ENCODE assay signal across 8 mouse cellular contexts in the genomic region with DNA sequence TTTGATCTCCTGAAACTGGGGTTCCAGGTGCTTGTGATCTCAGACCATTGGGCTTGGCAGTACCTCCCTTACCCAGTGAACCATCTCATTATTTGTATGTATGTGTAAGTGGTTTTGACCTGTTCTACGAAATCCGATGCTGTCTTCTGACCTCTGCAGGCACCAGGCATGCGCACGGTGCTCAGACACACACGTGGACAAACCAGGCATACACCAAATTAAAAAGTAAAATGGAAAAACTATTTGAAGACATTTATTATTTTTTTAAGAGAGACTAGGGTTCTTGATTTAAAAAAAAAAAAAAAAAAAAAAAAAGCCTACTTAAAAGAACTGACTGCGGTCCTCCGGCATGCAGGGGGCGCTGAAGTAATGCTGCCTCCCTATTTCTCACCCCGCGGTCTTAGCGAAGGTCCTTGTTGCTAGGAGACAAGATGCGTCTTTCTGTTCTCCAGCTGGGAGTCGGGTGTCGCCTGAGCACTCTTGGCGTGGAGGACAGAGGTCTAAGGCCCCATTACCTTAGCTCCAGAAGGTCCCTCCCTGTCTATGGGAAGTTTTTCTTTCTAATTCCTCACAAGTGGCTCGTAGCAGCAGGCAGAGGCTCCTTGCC. TPM values are rescaled to one million over a fixed set of nuclear protein-coding genes. Genes with fewer than 3 reads are reported as not detected.
DNase-seq lines count a peak whose midpoint lies in the region; ATAC-seq lines count a peak whose summit lies in the region.

A gene (plus strand): TSS at position 442 of the 607 bp plus-strand sequence.

- no peaks in the 10 kb centered on the region for H3K9me3 ChIP-seq in embryonic facial prominence, embryonic 12.5 days
- H3K9me3 ChIP-seq in limb, embryonic 13.5 days = no peaks in the 10 kb centered on the region
- no peaks in the 10 kb centered on the region for H3K9me3 ChIP-seq in midbrain, embryonic 15.5 days

- peak within 1 kb of the TSS; percentile 27; the same call in 1 of the 2 replicates for H3K9ac ChIP-seq in embryonic facial prominence, embryonic 12.5 days
- peak within 1 kb of the TSS; percentile 48 for H3K9ac ChIP-seq in limb, embryonic 13.5 days
- peak within 1 kb of the TSS; percentile 45 for H3K9ac ChIP-seq in midbrain, embryonic 15.5 days

- peaks cover 17% of the 10 kb centered on the region for H3K27me3 ChIP-seq in embryonic facial prominence, embryonic 12.5 days
- peaks cover 39% of the 10 kb centered on the region for H3K27me3 ChIP-seq in limb, embryonic 13.5 days
- H3K27me3 ChIP-seq in midbrain, embryonic 15.5 days (replicated peaks) = 0 out of 2 replicates have a peak, but pooled peaks cover 1% of the 10 kb centered on the region

- DNase-seq in 416B (ENCODE audit: low read depth) = peak; percentile 92
- peak; percentile 87 to 89 for DNase-seq in adrenal gland, postnatal 36 days
- DNase-seq in heart, adult 9 months (ENCODE audit: low spot score in 2 of 2) = peak; percentile 82 to 83
- peak; percentile 96 for DNase-seq in kidney, adult 9 months
- peak; percentile 51 to 70 for DNase-seq in spleen, adult 18-20 months

- peak within 1 kb of the TSS; percentile 38 for H3K4me3 ChIP-seq in embryonic facial prominence, embryonic 12.5 days
- H3K4me3 ChIP-seq in limb, embryonic 13.5 days = peak within 1 kb of the TSS; percentile 44
- peak within 1 kb of the TSS; percentile 41 for H3K4me3 ChIP-seq in midbrain, embryonic 15.5 days

- no peak for ATAC-seq in embryonic facial prominence, embryonic 12.5 days (ENCODE audit: insufficient number of reproducible peaks, insufficient read depth, low FRiP score, low TSS enrichment)
- no peak; the same call in 1 of the 2 replicates for ATAC-seq in limb, embryonic 13.5 days (ENCODE audit: low FRiP score, low read depth)
- peak; percentile 74 for ATAC-seq in midbrain, embryonic 15.5 days (replicated peaks)

- H3K27ac ChIP-seq in embryonic facial prominence, embryonic 12.5 days = no peak within 1 kb of the TSS
- H3K27ac ChIP-seq in limb, embryonic 13.5 days = no peak within 1 kb of the TSS
- H3K27ac ChIP-seq in midbrain, embryonic 15.5 days = no peak within 1 kb of the TSS

- H3K4me1 ChIP-seq in embryonic facial prominence, embryonic 12.5 days = 0 out of 2 replicates have a peak, but pooled peaks cover 3% of the 10 kb centered on the region
- no peaks in the 10 kb centered on the region for H3K4me1 ChIP-seq in limb, embryonic 13.5 days
- no peaks in the 10 kb centered on the region for H3K4me1 ChIP-seq in midbrain, embryonic 15.5 days

- WGBS in embryonic facial prominence, embryonic 12.5 days = 18% methylated on average over 16 of the region's 16 CpGs
- 18% methylated on average over 16 of the region's 16 CpGs for WGBS in limb, embryonic 13.5 days
- 20% methylated on average over 16 of the region's 16 CpGs for WGBS in midbrain, embryonic 15.5 days

- H3K4me2 ChIP-seq in embryonic facial prominence, embryonic 12.5 days (replicated peaks) = peak within 1 kb of the TSS; percentile 55
- peak within 1 kb of the TSS; percentile 68 for H3K4me2 ChIP-seq in limb, embryonic 13.5 days (replicated peaks)
- H3K4me2 ChIP-seq in midbrain, embryonic 15.5 days = peak within 1 kb of the TSS; percentile 56

- H3K36me3 ChIP-seq in embryonic facial prominence, embryonic 12.5 days = no peaks in the 10 kb centered on the region
- H3K36me3 ChIP-seq in limb, embryonic 13.5 days = no peaks in the 10 kb centered on the region
- H3K36me3 ChIP-seq in midbrain, embryonic 15.5 days (replicated peaks) = no peaks in the 10 kb centered on the region

RNA-seq across cellular contexts. Expression of the gene that starts here (rescaled TPM):
- total RNA-seq in adrenal gland, postnatal 36 days (2021) = under 1 TPM; 0.23 to 0.26 TPM
- 1.1 and 1.2 TPM in 2 replicates for polyA plus RNA-seq in embryonic facial prominence, embryonic 12.5 days (2016; fragmentation: Nextera tagmentation; extraction: Ambion mirVana)
- polyA plus RNA-seq in limb, embryonic 13.5 days (2015; fragmentation: Nextera tagmentation; extraction: Ambion mirVana) = 0.87 and 0.90 TPM in 2 replicates
- 6.8 and 8.5 TPM in 2 replicates for polyA plus RNA-seq in midbrain, embryonic 15.5 days (2015; fragmentation: Nextera tagmentation; extraction: Ambion mirVana)

Comparison
In these comparisons a context has a peak if more than half of its experiments do, and no peak if none do; other contexts are left out.
1. Peak in DNase-seq in adrenal gland, postnatal 36 days; RNA of the gene not detected or under 1 TPM.